Mouse (Mus musculus) embryonic facial prominence, embryonic 10.5 days (tissue): ENCODE results near the gene Olfr555. TPM values are rescaled to one million over a fixed set of nuclear protein-coding genes. Genes with fewer than 3 reads are reported as not detected.
"Not testable (repeated sequence)": the region's sequence is repeated elsewhere in the genome, so short reads cannot be mapped to it uniquely, and the experiment has no call there.

Experiments
- DNase-seq: peaks from one replicate; pipeline ENCODE4 v3.0.0-alpha.2; 2017; ENCODE audit warnings: low spot score
- H3K27ac ChIP-seq: fragments of 300-500 bp; sonication (generic); replicated peaks from 2 replicates; pipeline ENCODE4 v1.5.1; 2016; ENCODE audit warnings: mild to moderate bottlenecking
- H3K27me3 ChIP-seq: fragments of 300-500 bp; sonication (generic); replicated peaks from 2 replicates; pipeline ENCODE4 v1.6.1; 2016; ENCODE audit warnings: low read depth, mild to moderate bottlenecking; ENCODE audit not compliant: poor library complexity, severe bottlenecking
- H3K36me3 ChIP-seq: fragments of 300-500 bp; sonication (generic); replicated peaks from 2 replicates; pipeline ENCODE4 v1.6.1; 2016; ENCODE audit warnings: mild to moderate bottlenecking, moderate library complexity
- H3K4me1 ChIP-seq: fragments of 300-500 bp; sonication (generic); 2 replicates; pipeline ENCODE4 v1.6.1; 2016
- H3K4me3 ChIP-seq: fragments of 300-500 bp; sonication (generic); 2 replicates; pipeline ENCODE4 v1.5.1; 2016; ENCODE audit warnings: mild to moderate bottlenecking, moderate library complexity
- H3K9me3 ChIP-seq: fragments of 300-500 bp; sonication (generic); 2 replicates; pipeline ENCODE4 v1.6.1; 2016; ENCODE audit warnings: mild to moderate bottlenecking
- WGBS: fragments of 180-500 bp; shearing (Covaris S2); methylation state at CpG from one replicate; pipeline ENCODE4 v1.1.7; 2016; 5-methylcytosine and 5-hydroxymethylcytosine counted together
- polyA plus RNA-seq: library from polyadenylated mRNA; unstranded; fragments of >200 nt; fragmentation: Nextera tagmentation; extraction: Ambion mirVana; gene quantifications from 2 replicates; pipeline ENCODE4 v1.2.1, GENCODE M21; 2016

Olfr555 gene
- polyA plus RNA-seq = not detected in 2 replicates

DNA sequence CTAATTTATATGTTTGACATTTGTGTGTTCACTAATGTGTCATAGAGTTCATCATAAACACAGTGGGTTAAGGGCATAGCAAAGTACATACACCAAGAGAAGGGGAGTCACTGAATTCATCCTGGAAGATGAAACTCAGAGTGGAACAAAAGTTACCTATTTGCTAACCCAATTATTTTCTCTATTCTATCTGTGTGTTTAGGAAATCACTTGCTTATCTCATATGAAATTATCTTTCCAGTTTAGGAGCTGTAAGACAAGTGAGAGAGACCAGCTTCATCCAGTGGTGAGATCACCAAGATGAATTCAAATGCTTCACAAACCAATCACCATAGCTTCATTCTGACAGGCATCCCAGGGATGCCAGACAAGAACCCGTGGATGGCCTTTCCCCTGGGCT, at the start of gene Olfr555:
Gene Olfr555 (plus strand): TSS at position 301 of the 400 bp plus-strand sequence.
- H3K4me1 ChIP-seq = no peaks in the 10 kb centered on the region
- 84% methylated on average over 1 of the region's 1 CpGs for WGBS
- H3K27me3 ChIP-seq = no peaks in the 10 kb centered on the region
- H3K4me3 ChIP-seq = no peak within 1 kb of the TSS
- no peak for DNase-seq
- H3K9me3 ChIP-seq = no peaks in the 10 kb centered on the region
- H3K27ac ChIP-seq = no peak within 1 kb of the TSS
- H3K36me3 ChIP-seq = no peaks in the 10 kb centered on the region

- Histone ChIP-seq H3K36me3 (no peaks in the 10 kb centered on the region), H3K27ac (no peak within 1 kb of the TSS), H3K4me1 (no peaks in the 10 kb centered on the region)
These were observed 40.5 kb upstream of the Olfr555 start, which contains the start of gene Olfr553 for GRCm38 (mm10) chr7:102618118-102618517. Gene Olfr553, minus strand, starts transcription at chr7:102618218.

GRCm38 (mm10) chr7:102619608-102620007, 39.0 kb upstream of the Olfr555 start:
- Histone ChIP-seq H3K4me3 (no peak overlapping the region), H3K27ac (no peak overlapping the region), H3K36me3 (no peaks in the 10 kb centered on the region), H3K27me3 (no peaks in the 10 kb centered on the region), H3K9me3 (no peaks in the 10 kb centered on the region), H3K4me1 (no peaks in the 10 kb centered on the region)
- 74% methylated on average over 5 of the region's 5 CpGs for WGBS
- DNase-seq = no peak

More at GRCm38 (mm10) chr7:102618118-102618517, 40.5 kb upstream of the Olfr555 start, which contains the start of gene Olfr553:
- Histone ChIP-seq H3K9me3 (no peaks in the 10 kb centered on the region), H3K27me3 (no peaks in the 10 kb centered on the region), H3K4me3 (no peak within 1 kb of the TSS)
- no peak for DNase-seq

- H3K4me1 ChIP-seq, H3K27ac ChIP-seq, H3K9me3 ChIP-seq, DNase-seq, H3K36me3 ChIP-seq, H3K27me3 ChIP-seq, H3K4me3 ChIP-seq: not testable (repeated sequence)
- WGBS = 86% methylated on average over 19 of the region's 19 CpGs
These were observed 38.3 kb upstream of the Olfr555 start for GRCm38 (mm10) chr7:102620368-102620767.

DNA sequence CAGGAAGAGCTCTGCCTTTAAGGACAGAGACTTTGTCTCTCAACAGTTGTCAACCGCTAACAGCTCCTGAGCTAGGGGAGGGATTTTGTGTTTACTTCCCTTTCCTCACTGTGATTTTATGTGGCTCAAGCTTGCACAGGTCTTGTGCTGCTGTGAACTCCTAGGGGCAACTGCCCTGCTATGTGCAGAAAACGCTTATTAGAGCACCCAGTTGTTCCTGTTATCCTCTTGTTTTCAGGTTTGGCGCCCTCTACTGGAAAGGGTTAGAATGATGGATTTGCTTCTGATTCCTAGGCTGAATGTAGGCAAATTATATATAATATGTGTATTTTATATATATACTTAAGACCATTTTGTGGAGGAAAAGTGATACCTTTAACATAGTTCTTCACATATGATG, 22.0 kb upstream of the Olfr555 start:
- H3K27me3 ChIP-seq = no peaks in the 10 kb centered on the region
- H3K4me1 ChIP-seq = no peaks in the 10 kb centered on the region
- H3K9me3 ChIP-seq = no peaks in the 10 kb centered on the region
- no peak overlapping the region for H3K4me3 ChIP-seq
- peak; percentile 18 for DNase-seq
- 28% methylated on average over 3 of the region's 3 CpGs for WGBS
- no peak overlapping the region for H3K27ac ChIP-seq
- H3K36me3 ChIP-seq = no peaks in the 10 kb centered on the region

DNA sequence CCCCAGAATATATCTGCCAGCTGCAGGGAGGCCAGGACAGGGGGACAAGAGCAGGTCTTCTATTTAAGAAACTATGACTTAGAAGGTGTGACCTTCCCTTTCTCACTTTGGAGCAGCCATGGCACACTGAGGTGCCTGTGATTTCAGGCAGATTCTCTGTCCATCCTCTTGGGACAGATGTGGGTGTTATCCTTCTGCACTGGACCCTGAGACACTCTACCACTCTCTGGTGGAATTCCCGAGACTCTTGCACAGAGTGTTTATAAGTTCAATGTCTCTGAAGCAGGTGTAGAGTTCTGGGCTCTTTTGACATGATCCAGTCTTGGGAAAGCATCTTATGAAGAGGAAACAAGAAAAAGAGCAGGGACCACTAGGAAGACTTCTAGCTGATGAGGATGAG, 20.5 kb upstream of the Olfr555 start, which contains the start of gene Olfr554:
Gene Olfr554 (plus strand): TSS at position 301 of the 400 bp plus-strand sequence.
- Histone ChIP-seq H3K27me3 (no peaks in the 10 kb centered on the region), H3K4me1 (no peaks in the 10 kb centered on the region), H3K9me3 (no peaks in the 10 kb centered on the region), H3K36me3 (no peaks in the 10 kb centered on the region), H3K27ac (no peak within 1 kb of the TSS), H3K4me3 (no peak within 1 kb of the TSS)
- WGBS = 78% methylated on average over 1 of the region's 1 CpGs
- DNase-seq = no peak

- WGBS = 80% methylated on average over 4 of the region's 4 CpGs
- H3K9me3 ChIP-seq, H3K36me3 ChIP-seq, H3K4me1 ChIP-seq, H3K27ac ChIP-seq, H3K4me3 ChIP-seq, DNase-seq, H3K27me3 ChIP-seq: not testable (repeated sequence)
These were observed 13.7 kb upstream of the Olfr555 start for GRCm38 (mm10) chr7:102644945-102645344.

DNA sequence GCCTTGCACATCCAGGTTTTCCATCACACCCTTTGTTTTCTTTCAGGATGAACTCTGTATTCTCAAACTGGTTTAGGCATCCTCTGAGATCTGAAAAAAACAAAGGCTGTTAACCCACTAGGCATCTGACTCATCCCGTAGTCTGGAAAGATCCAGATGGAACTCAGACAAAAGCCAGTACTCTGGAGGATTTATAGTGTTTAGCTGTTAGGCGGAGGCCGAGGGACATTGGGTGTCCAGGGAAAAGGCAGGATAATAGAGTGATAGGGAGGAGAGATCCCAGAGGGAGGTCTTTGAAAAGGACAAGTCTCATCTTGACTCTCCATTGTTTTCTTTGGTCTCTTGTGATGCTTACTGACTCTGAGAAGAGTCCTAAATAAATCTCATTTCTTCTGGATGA, 6.0 kb downstream of the Olfr555 start, which contains the start of gene Olfr556:
Gene Olfr556 (plus strand): TSS at position 301 of the 400 bp plus-strand sequence.
- Histone ChIP-seq H3K9me3 (no peaks in the 10 kb centered on the region), H3K4me3 (no peak within 1 kb of the TSS)
- WGBS = 63% methylated on average over 3 of the region's 3 CpGs

DNA sequence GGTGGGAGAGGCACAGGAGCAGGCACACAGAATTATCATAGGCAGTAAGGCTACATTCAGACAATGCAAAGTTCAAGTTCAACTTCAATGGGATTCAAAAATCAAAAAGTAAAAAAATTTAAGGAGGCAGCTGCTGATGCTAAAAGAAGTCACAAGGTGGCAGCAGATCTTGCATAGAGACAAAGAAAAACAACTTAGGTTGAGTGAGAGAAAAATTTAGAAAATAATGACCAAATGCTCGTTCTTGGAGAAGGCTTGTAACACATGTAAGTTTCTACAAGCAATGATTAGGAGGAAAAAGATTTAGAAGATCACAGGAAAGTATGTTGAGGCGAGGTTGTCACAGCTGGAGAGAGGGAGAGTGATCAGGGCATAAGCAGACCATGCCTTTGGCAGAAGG, 6.8 kb downstream of the Olfr555 start:
- Histone ChIP-seq H3K4me1 (no peaks in the 10 kb centered on the region), H3K9me3 (no peaks in the 10 kb centered on the region), H3K27ac (no peak overlapping the region), H3K4me3 (no peak overlapping the region), H3K36me3 (no peaks in the 10 kb centered on the region), H3K27me3 (no peaks in the 10 kb centered on the region)
- DNase-seq = no peak
- 47% methylated on average over 2 of the region's 2 CpGs for whole genome bisulfite sequencing

More for the DNA sequence above, 6.0 kb downstream of the Olfr555 start, which contains the start of gene Olfr556:
- no peaks in the 10 kb centered on the region for H3K4me1 ChIP-seq
- H3K27ac ChIP-seq = no peak within 1 kb of the TSS
- DNase-seq = no peak
- H3K36me3 ChIP-seq = no peaks in the 10 kb centered on the region
- H3K27me3 ChIP-seq = no peaks in the 10 kb centered on the region

DNA sequence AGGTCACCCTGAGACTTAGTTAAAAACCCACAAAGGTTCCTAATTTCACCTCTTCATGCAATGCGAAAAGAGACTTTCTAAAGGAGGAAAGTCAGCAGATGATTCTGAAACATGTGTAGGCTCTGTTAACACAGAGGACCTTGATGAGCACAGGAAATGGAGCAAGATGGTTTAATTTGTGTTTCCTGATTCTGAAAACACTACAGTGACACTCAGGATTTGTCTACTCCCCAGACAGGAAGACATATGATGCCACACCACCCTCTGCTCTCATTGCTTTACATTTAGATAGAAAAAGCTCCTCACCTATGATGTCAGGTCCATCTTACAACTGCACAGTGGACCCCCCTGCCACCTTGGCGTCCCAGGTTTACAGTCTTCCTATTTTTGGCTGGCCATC, 17.6 kb downstream of the Olfr555 start:
- no peaks in the 10 kb centered on the region for H3K27me3 ChIP-seq
- 88% methylated on average over 2 of the region's 2 CpGs for WGBS
- DNase-seq = no peak
- no peak overlapping the region for H3K27ac ChIP-seq
- peaks cover 5% of the 10 kb centered on the region; the same call in 1 of the 2 replicates for H3K36me3 ChIP-seq
- H3K9me3 ChIP-seq = no peaks in the 10 kb centered on the region
- H3K4me3 ChIP-seq = no peak overlapping the region
- no peaks in the 10 kb centered on the region for H3K4me1 ChIP-seq

DNA sequence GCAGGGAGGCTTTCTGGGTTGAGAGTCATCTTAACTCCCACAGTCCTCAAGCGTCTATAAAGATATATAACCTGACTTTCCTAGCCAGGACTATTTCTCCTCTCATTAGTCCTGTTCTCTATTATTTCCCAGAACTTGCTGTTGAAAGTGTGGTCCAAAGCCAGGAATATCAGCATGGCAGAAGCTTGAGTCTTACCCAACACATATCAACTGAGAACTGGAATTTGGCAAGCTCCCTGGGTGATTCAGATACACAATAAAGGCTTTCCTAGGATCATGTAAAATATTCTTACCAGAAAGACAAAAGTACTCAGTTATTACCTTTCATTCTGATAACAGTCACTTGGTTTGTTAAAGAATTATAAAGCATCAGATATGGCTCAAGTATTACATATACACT, 23.3 kb downstream of the Olfr555 start:
- H3K36me3 ChIP-seq = peaks cover 5% of the 10 kb centered on the region; the same call in 1 of the 2 replicates
- no peaks in the 10 kb centered on the region for H3K9me3 ChIP-seq
- WGBS = 90% methylated on average over 1 of the region's 1 CpGs
- no peak for DNase-seq
- no peaks in the 10 kb centered on the region for H3K27me3 ChIP-seq
- no peak overlapping the region for H3K4me3 ChIP-seq
- peaks cover 5% of the 10 kb centered on the region; the same call in 1 of the 2 replicates for H3K4me1 ChIP-seq
- no peak overlapping the region for H3K27ac ChIP-seq

- peak; percentile 95 for DNase-seq
- peaks cover 8% of the 10 kb centered on the region for H3K4me1 ChIP-seq
- H3K9me3 ChIP-seq = no peaks in the 10 kb centered on the region
- no peaks in the 10 kb centered on the region for H3K36me3 ChIP-seq
- WGBS = under 1% methylated on average over 40 of the region's 40 CpGs
- H3K4me3 ChIP-seq = peak within 1 kb of the TSS; percentile 72
- peak within 1 kb of the TSS; percentile 89 for H3K27ac ChIP-seq
- H3K27me3 ChIP-seq = no peaks in the 10 kb centered on the region
These were observed 28.4 kb downstream of the Olfr555 start, which contains the start of gene Trim68 for GRCm38 (mm10) chr7:102686944-102687501. Gene Trim68, minus strand, starts transcription at chr7:102687327.

- Histone ChIP-seq H3K4me1 (no peaks in the 10 kb centered on the region), H3K27ac (no peak within 1 kb of the TSS), H3K36me3 (no peaks in the 10 kb centered on the region), H3K4me3 (no peak within 1 kb of the TSS), H3K9me3 (no peaks in the 10 kb centered on the region), H3K27me3 (no peaks in the 10 kb centered on the region)
- WGBS = 79% methylated on average over 5 of the region's 5 CpGs
- peak; percentile 39 for DNase-seq
These were observed 36.9 kb downstream of the Olfr555 start, which contains the start of gene Olfr557 for GRCm38 (mm10) chr7:102695358-102696125. Gene Olfr557, plus strand, starts transcription at chr7:102695910.
